Mouse (Mus musculus) gastrocnemius, adult 18-20 months (tissue): ENCODE results near the gene Rtel1. TPM values are rescaled to one million over a fixed set of nuclear protein-coding genes. Genes with fewer than 3 reads are reported as not detected.
A peak's percentile ranks its signal among the peaks of the same experiment; 100 is the strongest.

Source experiments
- DNase-seq: peaks from one replicate; pipeline ENCODE4 v3.0.0; 2021; ENCODE audit warnings: low spot score
- total RNA-seq, 2 experiments: library from RNA; stranded (reverse); gene quantifications; 2 replicates each; pipeline ENCODE4 v1.2.3; 2021

Rtel1 gene
- total RNA-seq, 2 experiments from 2014 or later = 7.3 to 10.8 TPM

DNA sequence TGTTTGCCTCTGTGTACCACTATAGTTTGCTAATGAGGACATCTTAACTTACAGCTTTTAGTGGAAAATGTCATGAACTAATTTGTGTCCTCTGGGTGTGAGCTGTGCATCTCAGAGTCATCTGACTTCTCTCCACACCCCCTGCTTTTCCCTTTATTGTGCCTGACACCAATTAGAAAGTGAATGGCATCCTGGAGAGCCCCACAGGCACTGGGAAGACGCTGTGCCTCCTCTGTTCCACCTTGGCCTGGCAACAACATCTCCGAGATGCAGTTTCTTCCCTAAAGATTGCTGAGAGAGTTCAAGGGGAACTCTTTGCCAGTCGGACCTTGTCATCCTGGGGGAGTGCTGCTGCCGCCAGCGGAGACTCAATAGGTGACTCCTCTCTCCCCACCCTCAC lies 2.6 kb downstream of the Rtel1 start:
- DNase-seq = no peak

- DNase-seq = no peak
These were observed 6.6 kb downstream of the Rtel1 start for GRCm38 (mm10) chr2:181326098-181326497.

- DNase-seq = no peak
These were observed 13.0 kb downstream of the Rtel1 start for GRCm38 (mm10) chr2:181332542-181332941.

DNA sequence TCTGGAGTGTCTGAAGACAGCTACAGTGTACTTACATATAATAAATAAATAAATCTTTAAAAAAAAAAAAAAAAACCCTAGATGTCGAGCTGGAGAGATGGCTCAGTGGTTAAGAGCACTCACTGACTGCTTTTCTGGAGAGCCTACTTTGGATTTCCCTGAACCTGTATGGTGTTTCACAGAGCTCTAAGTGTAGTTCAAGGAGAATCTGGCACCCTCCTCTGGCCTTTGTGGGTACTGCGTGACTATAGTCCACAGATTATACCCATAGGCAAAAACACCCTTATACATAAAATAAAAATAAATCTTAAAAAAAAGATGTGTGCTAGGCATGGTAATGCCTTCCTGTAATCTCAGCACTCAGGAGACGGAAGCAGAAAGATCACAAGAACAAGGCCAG lies 14.5 kb downstream of the Rtel1 start:
- peak; percentile 71 for DNase-seq

GRCm38 (mm10) chr2:181340426-181340825 lies 20.9 kb downstream of the Rtel1 start:
- DNase-seq = no peak

DNA sequence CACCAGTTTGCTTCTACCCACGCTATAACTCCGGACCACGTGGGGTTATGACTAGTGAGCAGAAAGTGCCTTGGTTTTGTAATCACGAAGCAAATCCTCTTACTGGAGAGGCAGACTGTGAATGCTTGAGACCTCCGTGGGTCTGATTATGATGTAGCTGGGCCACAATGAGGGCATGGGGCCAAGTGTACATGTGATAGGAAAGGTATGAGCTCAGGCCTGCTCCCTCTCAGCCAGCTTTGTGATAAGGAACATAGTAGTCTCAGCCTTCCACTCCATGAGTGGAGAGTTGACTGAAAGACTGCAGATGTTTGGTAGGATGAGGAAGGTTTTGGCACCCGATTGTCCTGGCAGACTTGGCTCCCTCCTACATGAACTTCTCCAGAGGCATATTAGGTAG lies 23.2 kb downstream of the Rtel1 start:
- no peak for DNase-seq

DNA sequence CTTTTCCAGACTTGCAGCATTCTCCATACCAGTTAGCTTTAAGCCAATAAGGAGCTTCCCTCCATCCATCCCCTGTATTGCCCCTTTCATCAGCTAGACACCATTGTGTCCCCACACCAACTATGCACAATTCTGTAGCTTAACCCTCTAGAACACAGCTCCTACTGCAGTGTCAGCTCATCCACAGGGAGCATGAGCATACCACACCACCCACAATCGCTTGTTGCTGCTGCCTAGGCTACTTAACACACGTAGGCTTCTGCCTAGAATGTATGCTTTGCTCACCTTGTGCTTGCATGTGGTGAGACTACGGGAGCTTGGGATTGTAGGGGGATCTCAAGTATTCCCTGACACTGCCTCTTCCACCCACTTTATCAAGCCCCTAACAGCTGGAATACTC lies 37.2 kb downstream of the Rtel1 start:
- no peak for DNase-seq

DNA sequence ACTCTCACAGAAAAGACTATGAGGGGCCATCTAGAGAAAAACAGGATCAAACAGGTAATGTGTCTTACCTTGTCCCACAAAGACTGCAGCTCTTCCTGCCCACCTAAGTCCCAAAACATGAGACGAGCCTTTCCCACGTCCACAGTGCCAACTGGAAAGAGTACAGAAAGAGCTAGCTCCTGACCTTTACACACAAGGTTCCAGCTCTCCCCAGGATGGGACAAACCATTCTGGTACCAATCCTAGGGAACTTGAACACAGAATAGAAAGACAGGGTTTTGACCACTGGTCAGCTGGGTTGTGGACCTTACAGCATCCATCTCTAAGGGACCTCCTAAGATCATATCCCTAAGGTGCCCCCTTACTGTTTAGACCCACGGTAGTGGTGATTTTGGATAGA lies 44.4 kb downstream of the Rtel1 start:
- no peak for DNase-seq

- DNase-seq = no peak
These were observed 44.9 kb downstream of the Rtel1 start for GRCm38 (mm10) chr2:181364487-181364859.

GRCm38 (mm10) chr2:181364860-181365596 lies 45.5 kb downstream of the Rtel1 start, which contains the start of the genes Zgpat and Arfrp1:
TSS of gene Zgpat (plus strand) at chr2:181364928.
TSS of gene Arfrp1 (minus strand) at chr2:181365404.
- peak; percentile 90 for DNase-seq

DNA sequence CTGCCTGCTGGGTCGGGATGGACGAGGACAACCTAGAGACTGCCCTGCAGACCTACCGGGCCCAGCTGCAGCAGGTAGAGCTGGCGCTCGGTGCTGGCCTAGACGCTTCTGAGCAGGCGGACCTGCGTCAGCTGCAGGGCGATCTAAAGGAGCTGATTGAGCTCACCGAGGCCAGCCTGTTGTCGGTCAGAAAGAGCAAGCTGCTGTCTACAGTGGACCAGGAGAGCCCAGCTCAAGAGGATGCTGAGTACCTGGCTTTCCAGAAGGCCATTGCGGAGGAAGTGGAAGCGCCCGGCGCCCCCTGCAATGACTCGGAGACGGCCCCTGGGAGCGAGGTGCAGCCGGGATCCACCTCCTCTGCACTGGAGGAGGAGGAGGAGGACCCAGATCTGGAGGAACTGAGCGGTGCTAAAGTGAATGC lies 46.1 kb downstream of the Rtel1 start:
- DNase-seq = no peak

- DNase-seq = no peak
These were observed 50.5 kb downstream of the Rtel1 start for GRCm38 (mm10) chr2:181370001-181370400.

DNA sequence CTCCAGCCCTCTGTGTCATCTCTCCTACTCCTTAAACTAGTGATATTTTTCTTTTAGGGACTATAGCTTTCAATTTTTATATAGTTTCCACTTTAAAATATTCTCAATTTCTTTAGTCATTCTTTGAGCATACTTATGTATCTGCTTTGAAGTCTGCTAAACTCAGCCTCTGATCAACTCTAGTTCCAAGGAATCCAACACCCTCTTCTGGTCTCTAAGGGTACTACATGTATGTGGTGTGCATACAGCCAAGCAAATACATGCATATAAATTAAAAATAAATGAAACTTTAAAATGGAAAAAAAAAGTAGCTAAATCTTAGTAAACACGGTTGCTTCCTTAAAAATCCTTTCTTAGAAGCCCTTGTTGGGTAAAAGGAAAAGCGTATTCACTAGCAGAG lies 56.2 kb downstream of the Rtel1 start:
- no peak for DNase-seq

GRCm38 (mm10) chr2:181377230-181377629 lies 57.7 kb downstream of the Rtel1 start:
- no peak for DNase-seq

DNA sequence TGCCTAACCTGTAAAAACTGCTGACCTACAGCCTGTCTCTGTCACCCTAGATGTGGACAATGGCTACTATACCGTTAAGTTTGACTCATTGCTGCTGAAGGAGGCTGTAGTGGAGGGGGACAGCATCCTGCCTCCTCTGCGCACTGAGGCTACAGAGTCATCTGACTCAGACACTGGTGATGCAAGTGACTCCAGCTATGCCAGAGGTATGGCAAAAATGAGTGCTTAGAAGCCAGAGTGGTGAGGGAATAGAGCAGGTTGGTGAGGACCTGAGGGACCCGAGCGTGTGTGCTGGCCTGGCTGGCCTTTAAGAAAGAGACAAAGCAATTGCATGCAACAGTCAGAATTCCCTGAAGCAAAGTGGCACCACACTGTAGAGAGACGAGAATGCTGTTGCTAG lies 59.2 kb downstream of the Rtel1 start:
- no peak for DNase-seq

DNA sequence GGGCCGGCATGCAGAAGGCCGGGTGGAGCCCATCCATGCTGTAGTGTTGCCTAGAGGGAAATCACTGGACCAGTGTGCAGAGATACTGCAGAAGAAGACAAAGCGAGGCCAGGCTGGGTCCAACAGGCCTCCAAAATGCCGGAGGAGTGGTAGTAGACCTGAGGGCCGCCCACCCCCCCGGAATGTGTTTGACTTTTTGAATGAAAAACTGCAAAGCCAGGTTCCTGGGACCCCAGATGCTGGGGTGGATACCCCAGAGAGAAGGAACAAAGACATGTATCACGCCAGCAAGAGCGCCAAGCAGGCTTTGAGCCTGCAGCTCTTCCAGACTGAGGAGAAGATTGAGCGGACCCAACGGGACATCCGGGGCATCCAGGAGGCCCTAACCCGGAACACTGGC lies 60.2 kb downstream of the Rtel1 start, which contains the start of gene Lime1:
TSS of gene Lime1 (plus strand) at position 301 of the 400 bp plus-strand sequence.
- no peak for DNase-seq

- DNase-seq = no peak
These were observed 60.7 kb downstream of the Rtel1 start for GRCm38 (mm10) chr2:181380251-181380650.

- DNase-seq = no peak
These were observed 61.6 kb downstream of the Rtel1 start for GRCm38 (mm10) chr2:181381107-181381506.

DNA sequence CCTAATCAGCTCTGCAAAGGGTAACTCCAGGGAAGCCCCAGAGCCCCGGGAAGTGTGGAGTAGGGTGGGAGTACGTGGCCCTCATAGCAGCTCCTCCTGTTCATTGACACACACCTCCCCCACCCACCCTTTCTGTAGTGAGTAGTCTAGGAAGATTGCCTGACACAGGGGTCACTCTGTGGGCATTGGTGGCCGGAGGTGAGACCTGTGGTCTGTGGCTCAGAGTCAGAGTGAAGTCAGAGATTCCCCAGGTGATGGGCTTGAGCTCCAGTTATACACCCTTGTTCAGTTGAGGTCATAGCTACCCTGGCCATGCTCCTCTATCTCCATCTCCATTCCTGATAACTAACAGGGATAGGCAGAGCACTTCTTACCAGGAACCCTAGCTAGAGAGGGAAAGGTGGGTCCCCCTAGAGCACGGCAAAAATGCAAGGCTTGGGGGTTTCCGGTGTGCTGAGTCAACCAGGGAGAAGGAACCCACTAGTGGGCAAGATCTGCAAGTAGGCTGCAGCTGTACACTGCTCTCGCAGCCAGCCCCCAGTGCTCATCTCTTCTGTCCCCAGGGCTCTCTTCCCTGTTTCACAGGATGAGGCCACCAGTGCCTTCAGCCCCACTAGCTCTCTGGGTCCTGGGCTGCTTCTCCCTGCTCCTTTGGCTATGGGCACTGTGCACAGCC lies 62.2 kb downstream of the Rtel1 start:
- DNase-seq = no peak

GRCm38 (mm10) chr2:181384463-181384862 lies 64.9 kb downstream of the Rtel1 start:
- no peak for DNase-seq

DNA sequence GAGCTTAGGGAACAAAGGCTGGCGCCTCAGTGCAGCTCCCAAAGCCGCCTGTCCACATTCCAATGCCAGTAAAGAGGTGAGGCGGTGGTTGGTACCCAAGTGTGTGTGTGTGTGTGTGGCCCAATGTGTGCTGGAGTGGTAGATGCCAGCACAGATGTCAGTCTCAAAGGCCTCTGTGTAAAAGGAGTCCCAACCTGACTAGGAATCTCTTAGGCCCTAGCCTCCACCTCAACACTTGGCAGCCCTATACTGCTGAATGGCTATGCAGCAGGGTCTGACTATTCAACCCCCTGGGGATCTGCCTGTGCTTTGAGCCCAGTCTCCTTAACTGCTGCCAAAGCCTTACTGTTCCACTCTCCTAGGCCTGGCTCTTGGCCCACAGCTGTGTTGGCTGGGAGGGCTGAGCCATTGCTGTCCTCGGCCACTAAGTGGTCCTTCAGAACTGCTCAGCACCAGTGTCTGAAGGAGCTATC lies 65.4 kb downstream of the Rtel1 start:
- peak; percentile 85 for DNase-seq

DNA sequence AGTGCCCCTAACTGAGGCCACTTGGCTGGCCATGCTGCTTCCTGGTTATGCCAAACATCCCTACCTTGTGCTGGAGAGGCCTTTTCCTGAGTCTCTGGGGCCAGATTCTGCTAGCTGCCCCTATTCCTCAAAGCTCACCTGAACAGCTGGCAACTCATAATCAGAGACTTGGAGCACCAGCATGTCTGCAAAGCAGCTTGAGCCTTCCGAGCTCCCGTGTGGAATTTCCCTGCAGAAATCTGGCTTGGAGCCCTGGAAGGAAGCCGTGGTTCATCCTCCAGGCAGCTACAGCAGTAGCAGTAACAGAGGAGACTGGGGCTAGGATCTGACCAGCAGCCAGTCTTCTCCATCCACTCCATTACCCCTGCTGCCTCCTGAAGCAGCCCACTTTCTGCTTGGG lies 66.3 kb downstream of the Rtel1 start:
- peak; percentile 72 for DNase-seq

DNA sequence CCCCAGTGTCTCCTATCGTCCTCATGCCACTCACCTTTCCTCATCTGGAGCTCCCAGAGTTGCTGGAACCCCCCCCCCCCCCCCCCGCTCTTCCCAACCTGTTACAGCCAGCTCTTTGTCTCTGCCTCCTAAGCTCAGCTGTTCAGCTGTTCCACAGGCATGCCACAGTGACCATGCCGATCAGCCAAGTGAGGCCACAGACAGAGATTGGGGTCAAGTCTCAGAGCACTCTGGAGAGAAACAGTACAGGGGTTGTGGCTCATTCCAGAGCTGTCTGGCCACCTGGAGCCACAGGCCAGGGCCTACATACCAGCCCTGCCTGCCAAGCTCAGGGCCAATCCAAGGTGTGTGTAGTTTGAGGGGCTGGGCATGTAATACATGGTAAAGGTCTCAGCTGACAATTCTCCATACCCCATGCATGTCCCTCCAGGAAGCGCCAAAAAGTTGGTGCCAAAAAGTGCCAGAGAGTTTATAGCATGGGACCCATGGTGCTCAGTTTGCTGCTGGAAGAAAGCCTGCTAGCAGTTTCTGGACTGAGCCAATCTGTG lies 67.2 kb downstream of the Rtel1 start:
- DNase-seq = no peak
